Comparison of ENCODE assay signal across 32 mouse cellular contexts in the genomic region with DNA sequence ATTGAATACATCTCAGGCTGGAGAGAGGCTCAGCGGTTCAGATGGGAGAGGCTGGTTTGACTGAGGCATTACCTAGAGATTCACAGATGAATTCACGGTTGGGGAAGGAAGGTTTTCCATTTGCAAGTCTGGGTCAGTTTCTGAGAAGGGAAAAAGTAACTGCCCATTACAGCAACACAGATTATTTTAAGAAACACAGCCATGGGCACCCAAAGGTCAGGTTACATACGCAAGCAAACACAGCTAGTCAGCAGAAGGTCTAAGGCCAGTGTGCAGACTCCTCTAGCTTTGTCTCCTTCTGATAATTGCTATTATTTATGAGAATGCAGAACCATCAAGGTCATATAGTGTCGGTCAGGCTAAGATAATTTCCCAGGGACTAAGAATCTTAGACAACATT.
DNase-seq lines count a peak whose midpoint lies in the region; ATAC-seq and TF ChIP-seq lines count a peak whose summit lies in the region.
"Had no signal": no experiment of that assay in that cellular context is flagged by ENCODE, and none has a peak within 500 bp of the region (broad histone marks: within the 10 kb centered on the region; RNA-seq: fewer than 3 reads in every experiment).

No protein-coding gene starts in this region.

- peaks cover 8% of the 10 kb centered on the region for H3K36me3 ChIP-seq in heart, embryonic 10.5 days
- no peaks in the 10 kb centered on the region for H3K36me3 ChIP-seq in liver, postnatal 0 days (replicated peaks; ENCODE audit: insufficient read depth, low read length)
- H3K36me3 ChIP-seq in liver, embryonic 12.5 days: no peaks in the 10 kb centered on the region
- H3K36me3 ChIP-seq: embryonic facial prominence, embryonic 12.5 days; forebrain, embryonic 15.5 days; hindbrain, embryonic 15.5 days; limb, embryonic 15.5 days; midbrain, embryonic 13.5 days had no signal

- H3K9ac ChIP-seq in liver, postnatal 0 days (replicated peaks): no peak overlapping the region
- H3K9ac ChIP-seq in liver, embryonic 12.5 days: no peak overlapping the region
- H3K9ac ChIP-seq: embryonic facial prominence, embryonic 12.5 days; forebrain, embryonic 15.5 days; heart, embryonic 13.5 days; hindbrain, embryonic 15.5 days; limb, embryonic 15.5 days; midbrain, embryonic 13.5 days; stomach, embryonic 15.5 days had no signal

- peaks cover 75% of the 10 kb centered on the region for H3K4me1 ChIP-seq in heart, embryonic 10.5 days
- H3K4me1 ChIP-seq in liver, postnatal 0 days (ENCODE audit: insufficient read depth): peaks cover 29% of the 10 kb centered on the region
- H3K4me1 ChIP-seq in liver, embryonic 12.5 days: peaks cover 40% of the 10 kb centered on the region
- H3K4me1 ChIP-seq: stomach, embryonic 15.5 days had no signal

- TF ChIP-seq CTCF in liver, postnatal 0 days (IDR thresholded peaks at IDR 0.05; ENCODE audit: low read depth): no peak

- 0 out of 2 replicates have a peak overlapping the region, but pooled peaks have one; percentile 13 for H3K27ac ChIP-seq in heart, embryonic 10.5 days
- H3K27ac ChIP-seq in liver, postnatal 0 days (ENCODE audit: low read depth): 0 out of 2 replicates have a peak overlapping the region, but pooled peaks have one; percentile 6
- H3K27ac ChIP-seq in liver, embryonic 12.5 days: no peak overlapping the region
- H3K27ac ChIP-seq: embryonic facial prominence, embryonic 12.5 days; forebrain, embryonic 15.5 days; heart, embryonic 13.5 days; hindbrain, embryonic 10.5 days; hindbrain, embryonic 15.5 days; kidney, postnatal 0 days; limb, embryonic 10.5 days; limb, embryonic 15.5 days; macrophage; stomach, embryonic 15.5 days had no signal

- no peak for TF ChIP-seq EP300 in liver, postnatal 0 days (IDR thresholded peaks at IDR 0.05; ENCODE audit: low read depth)

- no peaks in the 10 kb centered on the region for H3K27me3 ChIP-seq in heart, embryonic 10.5 days (ENCODE audit: insufficient read depth, poor library complexity, severe bottlenecking)
- H3K27me3 ChIP-seq in liver, postnatal 0 days (ENCODE audit: insufficient read depth, low read length): no peaks in the 10 kb centered on the region
- H3K27me3 ChIP-seq in liver, embryonic 12.5 days (replicated peaks): no peaks in the 10 kb centered on the region
- H3K27me3 ChIP-seq: embryonic facial prominence, embryonic 12.5 days; forebrain, embryonic 15.5 days; heart, embryonic 13.5 days; hindbrain, embryonic 15.5 days; limb, embryonic 15.5 days; midbrain, embryonic 13.5 days; stomach, embryonic 15.5 days had no signal

- no peak overlapping the region for H3K4me3 ChIP-seq in heart, embryonic 10.5 days
- H3K4me3 ChIP-seq in liver, postnatal 0 days (ENCODE audit: low read depth, low read length): no peak overlapping the region
- no peak overlapping the region for H3K4me3 ChIP-seq in liver, embryonic 12.5 days
- H3K4me3 ChIP-seq: embryonic facial prominence, embryonic 12.5 days; forebrain, embryonic 10.5 days; forebrain, embryonic 15.5 days; heart, embryonic 13.5 days; hindbrain, embryonic 10.5 days; hindbrain, embryonic 15.5 days; limb, embryonic 10.5 days; limb, embryonic 15.5 days; midbrain, embryonic 13.5 days; stomach, embryonic 15.5 days had no signal

- no peak for ATAC-seq in liver, postnatal 0 days
- no peak for ATAC-seq in liver, embryonic 12.5 days
- ATAC-seq: CD4-positive, CD25-positive, alpha-beta regulatory T cell, adult 4 months; forebrain, embryonic 15.5 days; inflammation-experienced regulatory T-cells, adult 6 months; midbrain, embryonic 13.5 days had no signal

- no peak overlapping the region for H3K4me2 ChIP-seq in liver, postnatal 0 days (ENCODE audit: low read depth, low read length)
- no peak overlapping the region for H3K4me2 ChIP-seq in liver, embryonic 12.5 days
- H3K4me2 ChIP-seq: embryonic facial prominence, embryonic 12.5 days; forebrain, embryonic 15.5 days; heart, embryonic 13.5 days; hindbrain, embryonic 15.5 days; limb, embryonic 15.5 days; midbrain, embryonic 13.5 days; stomach, embryonic 15.5 days had no signal

- peak; percentile 27 for DNase-seq in adrenal gland, postnatal 10 days
- DNase-seq in adrenal gland, adult 18-20 months (ENCODE audit: low spot score in 2 of 2): no peak
- DNase-seq in heart, embryonic 10.5 days (ENCODE audit: low spot score): no peak
- no peak for DNase-seq in heart, adult 8-10 months (ENCODE audit: low spot score)
- no peak for DNase-seq in liver, postnatal 0 days
- DNase-seq in ovary, postnatal 10 days (ENCODE audit: low spot score): no peak
- DNase-seq: cerebellum, adult 11 months; cerebellum, adult 9-10 months; cerebellum, postnatal 36 days; gastrocnemius, postnatal 10 days; heart, postnatal 10 days; kidney, adult 18-20 months; layer of hippocampus, adult 9-11 months; lung, adult 2 months; lung, postnatal 10 days; retina, postnatal 1 day; right cerebral cortex, postnatal 14 days had no signal

- no peaks in the 10 kb centered on the region for H3K9me3 ChIP-seq in heart, embryonic 10.5 days
- H3K9me3 ChIP-seq in liver, postnatal 0 days (ENCODE audit: low read length): no peaks in the 10 kb centered on the region
- no peaks in the 10 kb centered on the region for H3K9me3 ChIP-seq in liver, embryonic 12.5 days (replicated peaks)
- H3K9me3 ChIP-seq: embryonic facial prominence, embryonic 12.5 days; forebrain, embryonic 15.5 days; heart, embryonic 13.5 days; hindbrain, embryonic 10.5 days; hindbrain, embryonic 15.5 days; limb, embryonic 10.5 days; limb, embryonic 15.5 days; midbrain, embryonic 13.5 days; stomach, embryonic 15.5 days had no signal

- 87% methylated on average over 4 of the region's 4 CpGs for WGBS in heart, embryonic 10.5 days
- WGBS in liver, postnatal 0 days (ENCODE audit: insufficient replicate concordance): 76% methylated on average over 4 of the region's 4 CpGs
- WGBS in liver, embryonic 12.5 days (ENCODE audit: insufficient replicate concordance): 78% methylated on average over 4 of the region's 4 CpGs
